Mouse (Mus musculus) naive thymus-derived CD4-positive, alpha-beta T cell, adult 5 months (primary cell): Measurements from ENCODE around the gene Sprtn. TPM values are rescaled to one million over a fixed set of nuclear protein-coding genes. Genes with fewer than 3 reads are reported as not detected.

Source experiments
- polyA plus RNA-seq: library from polyadenylated mRNA; unstranded; fragments of 100-300 nt; shearing (Covaris generic); gene quantifications from one replicate; pipeline ENCODE4 v1.2.1, GENCODE M21; 2017

Sprtn gene
- 5.5 TPM for polyA plus RNA-seq

DNA sequence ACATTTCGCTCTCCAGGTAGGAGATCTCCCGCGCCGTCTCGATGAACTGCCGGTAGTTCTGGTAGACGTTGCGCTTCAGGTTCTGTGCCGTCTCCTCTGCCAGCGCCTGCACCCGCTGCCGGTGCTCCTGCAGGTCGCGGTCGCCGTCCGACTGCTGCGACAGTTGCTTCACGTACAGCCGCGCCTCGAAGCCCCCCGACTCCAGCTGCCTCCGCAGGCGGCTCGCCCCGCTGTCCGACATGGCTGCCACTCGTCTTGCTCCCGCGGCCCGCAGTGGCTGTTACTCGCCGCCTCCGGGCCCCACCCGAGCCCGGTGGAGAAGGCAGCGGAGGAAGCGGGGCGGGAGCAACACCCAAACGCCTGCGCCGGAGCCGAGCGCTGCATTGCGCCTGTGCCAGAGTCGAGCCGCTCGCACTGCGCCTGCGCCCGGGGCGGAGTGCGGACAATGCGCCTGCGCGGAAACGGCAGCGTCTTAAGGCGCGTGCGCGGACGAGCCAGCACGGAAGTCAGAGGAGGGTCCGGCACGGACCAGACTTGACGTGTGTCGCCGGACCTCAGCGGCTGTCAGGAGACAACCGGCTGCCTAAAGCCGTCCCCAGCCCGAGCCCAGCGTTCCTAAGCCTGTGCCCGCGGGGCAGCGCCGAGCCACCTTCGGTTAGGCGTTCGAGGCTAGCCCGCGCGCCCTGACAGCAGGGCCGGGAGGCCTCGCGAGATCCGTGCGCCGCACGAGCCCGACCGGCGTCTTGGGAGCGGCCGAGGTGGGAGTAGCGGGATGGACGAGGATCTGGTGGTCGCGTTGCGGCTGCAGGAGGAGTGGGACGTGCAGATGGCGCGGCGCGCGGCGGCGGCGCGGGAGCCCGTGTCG lies at the start of gene Sprtn, which contains the start of gene Exoc8:
Gene Sprtn (plus strand): TSS at position 501 of the 865 bp plus-strand sequence.
Gene Exoc8 (minus strand): TSS at position 320 of the 865 bp plus-strand sequence.

DNA sequence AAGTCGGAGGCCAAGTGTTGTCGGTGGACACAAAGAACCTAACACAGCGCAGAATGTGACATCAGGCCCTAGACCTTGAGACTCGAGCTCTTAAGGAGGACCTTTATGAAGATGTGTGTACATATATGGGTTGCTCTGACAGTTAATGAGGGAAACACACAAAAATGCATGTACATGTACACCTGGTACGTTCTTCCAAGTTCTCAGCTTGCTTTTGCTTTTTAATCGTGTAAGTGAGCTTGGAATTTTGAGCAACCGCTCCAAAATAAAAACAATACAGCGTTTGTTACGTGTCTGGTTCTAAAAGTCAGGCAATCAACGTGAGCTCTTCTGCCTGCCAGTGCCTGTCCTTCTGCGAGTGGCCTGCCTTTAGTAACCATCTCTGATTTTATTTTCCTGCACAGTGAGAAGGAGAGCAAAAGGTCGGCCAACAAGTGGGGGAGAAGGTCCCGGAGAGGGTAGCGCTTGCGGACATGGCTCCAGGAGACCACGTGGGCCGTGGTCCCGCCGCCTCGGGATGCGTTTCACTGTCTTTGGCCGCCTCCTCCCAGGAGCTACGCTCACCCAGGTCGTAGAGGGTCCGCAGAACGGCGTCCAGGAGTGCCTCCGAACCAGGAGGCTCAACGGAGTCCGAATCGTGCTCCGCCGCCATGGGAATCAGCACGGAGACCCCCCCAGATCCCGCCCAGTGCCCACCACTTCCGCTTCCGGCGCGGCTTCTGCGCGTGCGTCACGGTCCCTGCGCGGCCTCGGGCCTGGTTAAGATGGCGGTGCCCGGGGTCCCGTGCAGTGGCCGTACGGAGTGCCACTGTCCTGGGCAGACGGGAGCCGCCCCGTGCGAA lies 35.1 kb upstream of the Sprtn start, which contains the start of the genes Gnpat and 2810004N23Rik:
Gene Gnpat (plus strand): TSS at position 713 of the 842 bp plus-strand sequence.
Gene 2810004N23Rik (minus strand): TSS at position 800 of the 842 bp plus-strand sequence.

DNA sequence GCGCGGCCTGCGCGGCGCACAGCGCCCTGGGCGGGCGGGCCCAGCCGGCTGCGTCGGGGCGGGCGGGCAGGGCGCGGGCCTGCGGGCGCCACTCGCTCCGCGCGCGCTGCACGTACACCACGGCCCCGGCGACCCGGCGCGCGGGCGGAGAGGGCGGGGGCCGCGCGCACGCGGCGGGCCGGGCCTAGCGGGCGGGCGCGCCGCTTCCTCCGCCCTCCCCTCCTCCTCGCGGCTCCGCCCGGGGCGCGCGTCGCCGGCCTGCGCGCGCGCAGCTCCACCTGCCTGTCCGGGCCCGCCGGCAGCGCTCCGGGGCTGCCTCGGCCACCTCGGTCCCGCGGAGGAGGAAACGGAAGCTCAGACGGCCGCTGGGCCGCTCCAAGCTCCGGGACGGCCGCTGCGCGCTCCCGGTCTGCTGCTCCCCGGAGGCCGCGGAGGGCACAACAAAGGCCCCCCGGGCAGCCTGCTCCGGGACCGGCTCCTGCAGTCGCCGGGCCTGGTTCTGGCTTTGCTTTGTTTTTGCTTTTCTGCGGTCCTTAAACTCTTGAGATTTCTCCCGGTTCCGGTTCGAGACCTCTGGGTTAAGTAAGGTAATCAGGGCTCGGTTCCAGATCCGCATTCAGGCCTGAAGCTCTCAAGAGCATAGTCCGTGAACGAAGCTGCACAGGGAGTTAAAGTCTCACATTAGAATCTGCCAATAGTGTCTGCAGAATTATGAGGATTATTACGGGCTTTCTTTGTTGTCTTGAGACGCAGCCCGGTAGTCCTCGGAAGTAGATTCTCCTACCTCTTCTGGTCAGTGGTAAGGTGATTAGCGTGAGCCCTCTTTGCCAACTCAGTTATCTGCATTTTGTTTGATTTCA lies 51.8 kb downstream of the Sprtn start, which contains the start of gene Egln1:
Gene Egln1 (minus strand): TSS at position 116 of the 860 bp plus-strand sequence.

Other genes with a start within 250 kb of the Sprtn start
- gene 2310022B05Rik, start 234.5 kb upstream of the Sprtn start, polyA plus RNA-seq: 4.8 TPM
- gene Ttc13, start 175.9 kb upstream of the Sprtn start, polyA plus RNA-seq: 89.1 TPM
- gene Arv1, start 175.7 kb upstream of the Sprtn start, polyA plus RNA-seq: 21.6 TPM
- gene Fam89a, start 146.1 kb upstream of the Sprtn start, polyA plus RNA-seq: 0.96 TPM
- gene Trim67, start 104.8 kb upstream of the Sprtn start, polyA plus RNA-seq: not detected
- gene Gnpat, start 34.9 kb upstream of the Sprtn start, polyA plus RNA-seq: 68.3 TPM
- gene 2810004N23Rik, start 34.8 kb upstream of the Sprtn start, polyA plus RNA-seq: 20.2 TPM
- gene Exoc8, start 181 bp upstream of the Sprtn start, polyA plus RNA-seq: 8.8 TPM
- gene Egln1, start 51.4 kb downstream of the Sprtn start, polyA plus RNA-seq: 43.4 TPM
- gene Tsnax, start 115.1 kb downstream of the Sprtn start, polyA plus RNA-seq: 88.1 TPM
- 0.49 TPM for gene Disc1, start 156.3 kb downstream of the Sprtn start, polyA plus RNA-seq